Mouse (Mus musculus) cerebellum, adult 2 months (tissue): ENCODE measurements around the gene Zfp146.

Source experiments
- CTCF ChIP-seq: fragments of 200-500 bp; IDR thresholded peaks from 2 replicates; pipeline ENCODE4 v1.5.1; 2011; ENCODE audit warnings: low read depth, mild to moderate bottlenecking, control low read depth, low read length, moderate library complexity, borderline replicate concordance; ENCODE audit not compliant: insufficient read depth
- POLR2A ChIP-seq: fragments of 200-500 bp; IDR thresholded peaks from 2 replicates; pipeline ENCODE4 v1.6.1; 2011; ENCODE audit warnings: low read length, control low read depth, borderline replicate concordance; ENCODE audit not compliant: insufficient read depth

- TF ChIP-seq CTCF (peak; percentile 79), POLR2A (no peak)
These were observed 35.8 kb upstream of the Zfp146 start for GRCm38 (mm10) chr7:30205383-30205782.
